Mouse (Mus musculus): ENCODE results near the gene Spata7. TPM values are rescaled to one million over a fixed set of nuclear protein-coding genes. Genes with fewer than 3 reads are reported as not detected.

The Spata7 gene
- polyA plus RNA-seq, 2 experiments, result 8.4 to 12.5 TPM

GRCm38 (mm10) chr12:98703554-98703953 lies 75.6 kb downstream of the Spata7 start:
- Histone ChIP-seq H3K9me3 (ENCODE audit: control insufficient read depth, low read length) (no peaks in the 10 kb centered on the region), H3K36me3 (ENCODE audit: control insufficient read depth, insufficient read depth, low read length) (peaks cover 9% of the 10 kb centered on the region), H3K4me2 (replicated peaks; ENCODE audit: low read depth, low read length, severe bottlenecking) (no peak overlapping the region), H3K4me3 (replicated peaks; ENCODE audit: low read length) (no peak overlapping the region), H3K27me3 (ENCODE audit: control insufficient read depth, insufficient read depth, low read length) (no peaks in the 10 kb centered on the region), H3K4me1 (ENCODE audit: control insufficient read depth, insufficient read depth, low read length) (no peaks in the 10 kb centered on the region), H3K9ac (ENCODE audit: low read depth, low read length, severe bottlenecking) (no peak overlapping the region), H3K27ac (replicated peaks; ENCODE audit: low read depth, low read length) (no peak overlapping the region)
- DNase-seq (ENCODE audit: low spot score) (no peak), ATAC-seq (ENCODE audit: low FRiP score, low read depth) (no peak)
- TF ChIP-seq POLR2A (IDR thresholded peaks at IDR 0.05; ENCODE audit: borderline replicate concordance, extremely low read depth, insufficient read depth, insufficient read length), result no peak
- 67% methylated on average over 2 of the region's 2 CpGs for WGBS

DNA sequence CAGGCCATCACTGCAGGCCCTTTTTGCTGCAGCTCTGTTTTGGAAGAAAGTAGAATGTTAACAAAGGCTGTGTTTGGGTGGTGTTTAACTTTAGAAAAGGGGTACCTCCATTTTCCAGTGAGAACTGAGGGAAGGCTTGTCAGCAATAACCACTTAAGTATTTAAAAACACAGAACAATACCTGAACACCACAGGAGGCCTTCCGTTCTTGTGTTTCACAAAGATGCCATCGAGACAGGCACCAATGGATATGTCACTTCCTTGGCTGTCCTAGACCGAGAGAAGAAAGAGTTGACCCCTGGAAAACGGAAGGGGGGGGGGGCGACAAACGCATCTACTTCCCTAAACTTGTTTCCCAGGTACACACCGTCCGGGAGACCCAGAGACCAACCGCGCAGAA lies 76.0 kb downstream of the Spata7 start:
- DNase-seq (ENCODE audit: low spot score), result no peak
- no peak overlapping the region for H3K4me2 ChIP-seq (replicated peaks; ENCODE audit: low read depth, low read length, severe bottlenecking)
- no peak overlapping the region for H3K4me3 ChIP-seq (replicated peaks; ENCODE audit: low read length)
- H3K9ac ChIP-seq (ENCODE audit: low read depth, low read length, severe bottlenecking), result no peak overlapping the region
- no peak for TF ChIP-seq POLR2A (IDR thresholded peaks at IDR 0.05; ENCODE audit: borderline replicate concordance, extremely low read depth, insufficient read depth, insufficient read length)
- no peaks in the 10 kb centered on the region for H3K4me1 ChIP-seq (ENCODE audit: control insufficient read depth, insufficient read depth, low read length)
- H3K27me3 ChIP-seq (ENCODE audit: control insufficient read depth, insufficient read depth, low read length), result no peaks in the 10 kb centered on the region
- ATAC-seq (ENCODE audit: low FRiP score, low read depth), result no peak
- no peaks in the 10 kb centered on the region for H3K9me3 ChIP-seq (ENCODE audit: control insufficient read depth, low read length)
- peaks cover 13% of the 10 kb centered on the region for H3K36me3 ChIP-seq (ENCODE audit: control insufficient read depth, insufficient read depth, low read length)
- 89% methylated on average over 10 of the region's 10 CpGs for WGBS
- H3K27ac ChIP-seq (replicated peaks; ENCODE audit: low read depth, low read length), result no peak overlapping the region

DNA sequence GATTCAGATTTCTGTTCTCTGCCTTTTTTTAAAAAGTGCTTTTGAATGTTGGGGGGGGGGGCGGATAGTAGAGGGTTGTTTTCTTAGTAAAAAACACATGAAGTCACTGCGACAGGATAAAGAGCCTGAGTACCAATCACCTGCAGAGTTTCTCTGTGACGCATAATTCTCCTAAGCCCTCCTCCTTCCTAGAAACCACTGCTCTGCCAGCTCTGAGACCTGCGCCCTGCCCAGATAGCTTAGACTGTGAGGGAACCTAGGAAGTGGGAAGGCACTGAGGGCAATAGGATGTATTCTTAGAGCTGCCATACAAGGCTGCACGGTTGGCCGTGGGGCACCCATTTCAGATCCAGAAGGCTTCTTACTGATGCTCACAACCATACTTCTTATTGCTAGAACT lies 84.9 kb downstream of the Spata7 start:
- no peaks in the 10 kb centered on the region for H3K9me3 ChIP-seq (ENCODE audit: control insufficient read depth, low read length)
- 82% methylated on average over 6 of the region's 6 CpGs for WGBS
- no peak overlapping the region for H3K27ac ChIP-seq (replicated peaks; ENCODE audit: low read depth, low read length)
- no peaks in the 10 kb centered on the region for H3K4me1 ChIP-seq (ENCODE audit: control insufficient read depth, insufficient read depth, low read length)
- H3K27me3 ChIP-seq (ENCODE audit: control insufficient read depth, insufficient read depth, low read length), result no peaks in the 10 kb centered on the region
- no peak overlapping the region for H3K4me2 ChIP-seq (replicated peaks; ENCODE audit: low read depth, low read length, severe bottlenecking)
- ATAC-seq (ENCODE audit: low FRiP score, low read depth) (no peak), DNase-seq (ENCODE audit: low spot score) (no peak)
- 0 out of 2 replicates have a peak, but pooled peaks cover 6% of the 10 kb centered on the region for H3K36me3 ChIP-seq (ENCODE audit: control insufficient read depth, insufficient read depth, low read length)
- H3K9ac ChIP-seq (ENCODE audit: low read depth, low read length, severe bottlenecking), result no peak overlapping the region
- no peak for TF ChIP-seq POLR2A (IDR thresholded peaks at IDR 0.05; ENCODE audit: borderline replicate concordance, extremely low read depth, insufficient read depth, insufficient read length)
- H3K4me3 ChIP-seq (replicated peaks; ENCODE audit: low read length), result no peak overlapping the region

DNA sequence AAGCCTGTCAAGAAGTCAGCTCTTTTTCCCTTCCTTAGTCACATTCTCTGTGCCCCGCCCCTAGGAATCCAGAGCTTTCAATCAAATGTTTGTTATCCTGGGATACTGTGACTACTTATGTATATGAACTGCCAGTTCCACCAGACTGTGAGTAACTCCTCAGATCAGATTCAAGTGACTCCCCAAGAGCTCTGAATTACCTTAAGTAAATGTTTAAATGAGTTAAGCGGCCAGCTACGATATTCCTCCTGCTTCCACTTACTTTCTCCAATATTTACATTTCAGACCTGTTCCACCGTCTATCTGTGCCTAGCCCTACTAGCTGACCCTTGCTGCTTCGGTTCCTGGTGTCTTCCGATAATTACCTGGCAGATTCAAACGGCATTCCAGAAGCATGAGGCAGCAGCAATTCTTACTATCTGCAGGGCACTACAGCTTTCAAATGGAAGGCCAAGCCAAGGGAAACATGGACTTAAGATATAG lies 85.7 kb downstream of the Spata7 start:
- Histone ChIP-seq H3K27me3 (ENCODE audit: control insufficient read depth, insufficient read depth, low read length) (no peaks in the 10 kb centered on the region), H3K4me3 (replicated peaks; ENCODE audit: low read length) (no peak overlapping the region), H3K9ac (ENCODE audit: low read depth, low read length, severe bottlenecking) (no peak overlapping the region), H3K4me2 (replicated peaks; ENCODE audit: low read depth, low read length, severe bottlenecking) (no peak overlapping the region), H3K9me3 (ENCODE audit: control insufficient read depth, low read length) (no peaks in the 10 kb centered on the region), H3K27ac (replicated peaks; ENCODE audit: low read depth, low read length) (no peak overlapping the region), H3K36me3 (ENCODE audit: control insufficient read depth, insufficient read depth, low read length) (0 out of 2 replicates have a peak, but pooled peaks cover 3% of the 10 kb centered on the region), H3K4me1 (ENCODE audit: control insufficient read depth, insufficient read depth, low read length) (no peaks in the 10 kb centered on the region)
- ATAC-seq (ENCODE audit: low FRiP score, low read depth) (no peak), DNase-seq (ENCODE audit: low spot score) (no peak)
- no peak for TF ChIP-seq POLR2A (IDR thresholded peaks at IDR 0.05; ENCODE audit: borderline replicate concordance, extremely low read depth, insufficient read depth, insufficient read length)
- 64% methylated on average over 7 of the region's 7 CpGs for WGBS

DNA sequence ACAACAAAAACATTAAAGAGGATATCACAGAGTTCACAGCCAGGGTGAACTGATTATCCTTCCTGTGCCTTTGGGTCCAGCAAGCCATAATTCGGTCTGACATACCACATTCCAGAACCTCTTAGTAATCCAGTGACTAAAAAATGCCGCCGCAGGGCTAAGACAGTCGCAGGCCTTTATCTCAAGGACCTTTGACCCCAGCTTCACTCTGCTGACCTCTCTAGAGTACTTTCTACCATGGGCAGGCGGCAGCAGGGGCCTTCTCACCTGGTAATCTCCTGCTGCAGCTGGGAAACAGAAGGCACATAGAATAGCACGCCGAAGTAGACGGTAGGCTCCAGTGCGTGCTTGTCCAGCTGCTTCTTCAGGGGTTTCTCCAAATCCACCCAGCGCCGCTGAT lies 86.8 kb downstream of the Spata7 start:
- DNase-seq (ENCODE audit: low spot score), result no peak
- Histone ChIP-seq H3K4me3 (replicated peaks; ENCODE audit: low read length) (no peak overlapping the region), H3K9me3 (ENCODE audit: control insufficient read depth, low read length) (no peaks in the 10 kb centered on the region), H3K27ac (replicated peaks; ENCODE audit: low read depth, low read length) (no peak overlapping the region), H3K4me2 (replicated peaks; ENCODE audit: low read depth, low read length, severe bottlenecking) (no peak overlapping the region), H3K27me3 (ENCODE audit: control insufficient read depth, insufficient read depth, low read length) (no peaks in the 10 kb centered on the region), H3K36me3 (ENCODE audit: control insufficient read depth, insufficient read depth, low read length) (no peaks in the 10 kb centered on the region), H3K4me1 (ENCODE audit: control insufficient read depth, insufficient read depth, low read length) (no peaks in the 10 kb centered on the region), H3K9ac (ENCODE audit: low read depth, low read length, severe bottlenecking) (no peak overlapping the region)
- no peak for ATAC-seq (ENCODE audit: low FRiP score, low read depth)
- 36% methylated on average over 11 of the region's 11 CpGs for WGBS
- no peak for TF ChIP-seq POLR2A (IDR thresholded peaks at IDR 0.05; ENCODE audit: borderline replicate concordance, extremely low read depth, insufficient read depth, insufficient read length)

GRCm38 (mm10) chr12:98716142-98716541 lies 88.2 kb downstream of the Spata7 start:
- no peaks in the 10 kb centered on the region for H3K36me3 ChIP-seq (ENCODE audit: control insufficient read depth, insufficient read depth, low read length)
- ATAC-seq (ENCODE audit: low FRiP score, low read depth), result no peak
- no peak for TF ChIP-seq POLR2A (IDR thresholded peaks at IDR 0.05; ENCODE audit: borderline replicate concordance, extremely low read depth, insufficient read depth, insufficient read length)
- no peak overlapping the region for H3K9ac ChIP-seq (ENCODE audit: low read depth, low read length, severe bottlenecking)
- no peaks in the 10 kb centered on the region for H3K9me3 ChIP-seq (ENCODE audit: control insufficient read depth, low read length)
- no peaks in the 10 kb centered on the region for H3K27me3 ChIP-seq (ENCODE audit: control insufficient read depth, insufficient read depth, low read length)
- H3K4me3 ChIP-seq (replicated peaks; ENCODE audit: low read length), result no peak overlapping the region
- H3K27ac ChIP-seq (replicated peaks; ENCODE audit: low read depth, low read length), result no peak overlapping the region
- 89% methylated on average over 2 of the region's 2 CpGs for WGBS
- 0 out of 2 replicates have a peak, but pooled peaks cover 2% of the 10 kb centered on the region for H3K4me1 ChIP-seq (ENCODE audit: control insufficient read depth, insufficient read depth, low read length)
- no peak for DNase-seq (ENCODE audit: low spot score)
- H3K4me2 ChIP-seq (replicated peaks; ENCODE audit: low read depth, low read length, severe bottlenecking), result no peak overlapping the region

Other genes starting within 250 kb of the Spata7 start
- gene Kcnk10, start 49.8 kb upstream of the Spata7 start, polyA plus RNA-seq (2012; rRNA removed), result 0.08 and 0.14 TPM in 2 replicates
- 0.11 TPM in 1 of 2 replicates, not detected in the other for gene Kcnk10, start 49.8 kb upstream of the Spata7 start, polyA plus RNA-seq (2014; fragmentation: Nextera tagmentation; extraction: Ambion mirVana)
- 13.1 and 16.7 TPM in 2 replicates for gene Ptpn21, start 109.2 kb downstream of the Spata7 start, polyA plus RNA-seq (2012; rRNA removed)
- 9.3 and 9.9 TPM in 2 replicates for gene Ptpn21, start 109.2 kb downstream of the Spata7 start, polyA plus RNA-seq (2014; fragmentation: Nextera tagmentation; extraction: Ambion mirVana)
- gene Zc3h14, start 118.8 kb downstream of the Spata7 start, polyA plus RNA-seq (2012; rRNA removed), result 138 and 145 TPM in 2 replicates
- 128 and 137 TPM in 2 replicates for gene Zc3h14, start 118.8 kb downstream of the Spata7 start, polyA plus RNA-seq (2014; fragmentation: Nextera tagmentation; extraction: Ambion mirVana)